Mouse (Mus musculus): ENCODE data around the gene Mettl7a2. TPM values are rescaled to one million over a fixed set of nuclear protein-coding genes. Genes with fewer than 3 reads are reported as not detected.
"Not testable (repeated sequence)": the region's sequence is repeated elsewhere in the genome, so short reads cannot be mapped to it uniquely, and the experiment has no call there.

The Mettl7a2 gene
- polyA plus RNA-seq, 1 experiment from 2014 or later, result not detected

- Histone ChIP-seq H3K9me3 (ENCODE audit: control insufficient read depth, low read length) (no peaks in the 10 kb centered on the region), H3K27ac (ENCODE audit: low read depth, low read length) (no peak within 1 kb of the TSS), H3K4me3 (ENCODE audit: low read length) (no peak within 1 kb of the TSS), H3K4me2 (ENCODE audit: low read length) (no peak within 1 kb of the TSS), H3K9ac (ENCODE audit: low read depth, low read length) (no peak within 1 kb of the TSS), H3K4me1 (ENCODE audit: control insufficient read depth, insufficient read depth, low read depth, low read length) (no peaks in the 10 kb centered on the region), H3K36me3 (ENCODE audit: control insufficient read depth, insufficient read depth, low read length) (no peaks in the 10 kb centered on the region), H3K27me3 (replicated peaks; ENCODE audit: control insufficient read depth, insufficient read depth, low read length) (no peaks in the 10 kb centered on the region)
- WGBS, result 77% methylated on average over 10 of the region's 10 CpGs
- ATAC-seq, result no peak
Observed at GRCm38 (mm10) chr15:100334629-100335028, 18.4 kb upstream of the Mettl7a2 start, which contains the start of gene Mettl7a3. TSS of gene Mettl7a3 (plus strand) at chr15:100334929.

GRCm38 (mm10) chr15:100337328-100337727 is 15.7 kb upstream of the Mettl7a2 start:
- not testable (repeated sequence) for H3K36me3 ChIP-seq (ENCODE audit: control insufficient read depth, insufficient read depth, low read length); H3K9ac ChIP-seq (ENCODE audit: low read depth, low read length); H3K27ac ChIP-seq (ENCODE audit: low read depth, low read length); H3K4me2 ChIP-seq (ENCODE audit: low read length); H3K4me1 ChIP-seq (ENCODE audit: control insufficient read depth, insufficient read depth, low read depth, low read length); ATAC-seq; H3K27me3 ChIP-seq (replicated peaks; ENCODE audit: control insufficient read depth, insufficient read depth, low read length); H3K9me3 ChIP-seq (ENCODE audit: control insufficient read depth, low read length); H3K4me3 ChIP-seq (ENCODE audit: low read length)

GRCm38 (mm10) chr15:100337847-100338246 is 15.2 kb upstream of the Mettl7a2 start:
- not testable (repeated sequence) for H3K27me3 ChIP-seq (replicated peaks; ENCODE audit: control insufficient read depth, insufficient read depth, low read length); H3K36me3 ChIP-seq (ENCODE audit: control insufficient read depth, insufficient read depth, low read length); H3K4me2 ChIP-seq (ENCODE audit: low read length); H3K27ac ChIP-seq (ENCODE audit: low read depth, low read length); H3K9ac ChIP-seq (ENCODE audit: low read depth, low read length); ATAC-seq; H3K4me1 ChIP-seq (ENCODE audit: control insufficient read depth, insufficient read depth, low read depth, low read length); H3K9me3 ChIP-seq (ENCODE audit: control insufficient read depth, low read length); H3K4me3 ChIP-seq (ENCODE audit: low read length)
- 38% methylated on average over 6 of the region's 10 CpGs for WGBS

- H3K4me1 ChIP-seq (ENCODE audit: control insufficient read depth, insufficient read depth, low read depth, low read length); H3K4me3 ChIP-seq (ENCODE audit: low read length); H3K4me2 ChIP-seq (ENCODE audit: low read length); H3K36me3 ChIP-seq (ENCODE audit: control insufficient read depth, insufficient read depth, low read length); H3K27ac ChIP-seq (ENCODE audit: low read depth, low read length); H3K27me3 ChIP-seq (replicated peaks; ENCODE audit: control insufficient read depth, insufficient read depth, low read length); H3K9ac ChIP-seq (ENCODE audit: low read depth, low read length); ATAC-seq; H3K9me3 ChIP-seq (ENCODE audit: control insufficient read depth, low read length): not testable (repeated sequence)
- WGBS, result 82% methylated on average over 4 of the region's 5 CpGs
Observed at GRCm38 (mm10) chr15:100341314-100341980, 11.6 kb upstream of the Mettl7a2 start.

GRCm38 (mm10) chr15:100345484-100345883 is 7.5 kb upstream of the Mettl7a2 start:
- peaks cover 4% of the 10 kb centered on the region; the same call in 1 of the 2 replicates for H3K9me3 ChIP-seq (ENCODE audit: control insufficient read depth, low read length)
- no peak for ATAC-seq
- H3K4me2 ChIP-seq (ENCODE audit: low read length), result no peak overlapping the region
- H3K27me3 ChIP-seq (replicated peaks; ENCODE audit: control insufficient read depth, insufficient read depth, low read length), result no peaks in the 10 kb centered on the region
- no peak overlapping the region for H3K27ac ChIP-seq (ENCODE audit: low read depth, low read length)
- H3K4me1 ChIP-seq (ENCODE audit: control insufficient read depth, insufficient read depth, low read depth, low read length), result no peaks in the 10 kb centered on the region
- no peak overlapping the region for H3K9ac ChIP-seq (ENCODE audit: low read depth, low read length)
- H3K4me3 ChIP-seq (ENCODE audit: low read length), result no peak overlapping the region
- H3K36me3 ChIP-seq (ENCODE audit: control insufficient read depth, insufficient read depth, low read length), result no peaks in the 10 kb centered on the region

- no peak overlapping the region for H3K27ac ChIP-seq (ENCODE audit: low read depth, low read length)
- H3K27me3 ChIP-seq (replicated peaks; ENCODE audit: control insufficient read depth, insufficient read depth, low read length), result no peaks in the 10 kb centered on the region
- H3K36me3 ChIP-seq (ENCODE audit: control insufficient read depth, insufficient read depth, low read length), result no peaks in the 10 kb centered on the region
- no peak overlapping the region for H3K4me2 ChIP-seq (ENCODE audit: low read length)
- H3K4me1 ChIP-seq (ENCODE audit: control insufficient read depth, insufficient read depth, low read depth, low read length), result no peaks in the 10 kb centered on the region
- 60% methylated on average over 14 of the region's 14 CpGs for WGBS
- no peak for ATAC-seq
- H3K4me3 ChIP-seq (ENCODE audit: low read length), result no peak overlapping the region
- H3K9me3 ChIP-seq (ENCODE audit: control insufficient read depth, low read length), result peaks cover 4% of the 10 kb centered on the region; the same call in 1 of the 2 replicates
- no peak overlapping the region for H3K9ac ChIP-seq (ENCODE audit: low read depth, low read length)
Observed at GRCm38 (mm10) chr15:100346761-100347160, 6.2 kb upstream of the Mettl7a2 start.

- Histone ChIP-seq H3K36me3 (ENCODE audit: control insufficient read depth, insufficient read depth, low read length) (no peaks in the 10 kb centered on the region), H3K27ac (ENCODE audit: low read depth, low read length) (no peak overlapping the region), H3K4me3 (ENCODE audit: low read length) (no peak overlapping the region), H3K9ac (ENCODE audit: low read depth, low read length) (no peak overlapping the region), H3K9me3 (ENCODE audit: control insufficient read depth, low read length) (peaks cover 4% of the 10 kb centered on the region; the same call in 1 of the 2 replicates), H3K4me1 (ENCODE audit: control insufficient read depth, insufficient read depth, low read depth, low read length) (no peaks in the 10 kb centered on the region), H3K27me3 (replicated peaks; ENCODE audit: control insufficient read depth, insufficient read depth, low read length) (no peaks in the 10 kb centered on the region), H3K4me2 (ENCODE audit: low read length) (no peak overlapping the region)
- ATAC-seq, result no peak
- 58% methylated on average over 2 of the region's 2 CpGs for WGBS
Observed at GRCm38 (mm10) chr15:100349496-100349895, 3.5 kb upstream of the Mettl7a2 start.

GRCm38 (mm10) chr15:100351501-100352060 is 1.4 kb upstream of the Mettl7a2 start:
- no peaks in the 10 kb centered on the region for H3K36me3 ChIP-seq (ENCODE audit: control insufficient read depth, insufficient read depth, low read length)
- no peak overlapping the region for H3K4me2 ChIP-seq (ENCODE audit: low read length)
- no peak overlapping the region for H3K9ac ChIP-seq (ENCODE audit: low read depth, low read length)
- no peak for ATAC-seq
- no peaks in the 10 kb centered on the region for H3K9me3 ChIP-seq (ENCODE audit: control insufficient read depth, low read length)
- H3K4me3 ChIP-seq (ENCODE audit: low read length), result no peak overlapping the region
- WGBS, result 82% methylated on average over 6 of the region's 6 CpGs
- H3K27ac ChIP-seq (ENCODE audit: low read depth, low read length), result no peak overlapping the region
- no peaks in the 10 kb centered on the region for H3K27me3 ChIP-seq (replicated peaks; ENCODE audit: control insufficient read depth, insufficient read depth, low read length)
- no peaks in the 10 kb centered on the region for H3K4me1 ChIP-seq (ENCODE audit: control insufficient read depth, insufficient read depth, low read depth, low read length)

- not testable (repeated sequence) for H3K9ac ChIP-seq (ENCODE audit: low read depth, low read length); ATAC-seq
- WGBS, result 94% methylated on average over 10 of the region's 22 CpGs
Observed at GRCm38 (mm10) chr15:100353399-100353798, 399 bp downstream of the Mettl7a2 start.

More at GRCm38 (mm10) chr15:100353399-100353798, 399 bp downstream of the Mettl7a2 start:
- not testable (repeated sequence) for H3K36me3 ChIP-seq (ENCODE audit: control insufficient read depth, insufficient read depth, low read length); H3K4me2 ChIP-seq (ENCODE audit: low read length); H3K27ac ChIP-seq (ENCODE audit: low read depth, low read length); H3K9me3 ChIP-seq (ENCODE audit: control insufficient read depth, low read length); H3K4me3 ChIP-seq (ENCODE audit: low read length); H3K27me3 ChIP-seq (replicated peaks; ENCODE audit: control insufficient read depth, insufficient read depth, low read length); H3K4me1 ChIP-seq (ENCODE audit: control insufficient read depth, insufficient read depth, low read depth, low read length)

Data from hindbrain, embryonic 16.5 days (tissue).